ENCODE assay signal across 9 mouse cellular contexts in genomic region chr6:93026068-93027022, GRCm38 (mm10).
A peak's percentile ranks its signal among the peaks of the same experiment; 100 is the strongest.
DNase-seq lines count a peak whose midpoint lies in the region; ATAC-seq and TF ChIP-seq lines count a peak whose summit lies in the region.
"Had no signal": no experiment of that assay in that cellular context is flagged by ENCODE, and none has a peak within 500 bp of the region (broad histone marks: within the 10 kb centered on the region; RNA-seq: fewer than 3 reads in every experiment).

No protein-coding gene starts in this region.

- 0 out of 2 replicates have a peak overlapping the region, but pooled peaks have one; percentile 2 for H3K27ac ChIP-seq in hindbrain, embryonic 13.5 days
- no peak overlapping the region for H3K27ac ChIP-seq in hindbrain, embryonic 12.5 days
- H3K27ac ChIP-seq in heart, postnatal 0 days (ENCODE audit: low read depth) = no peak overlapping the region

- WGBS in hindbrain, embryonic 13.5 days = 73% methylated on average over 9 of the region's 9 CpGs
- 77% methylated on average over 9 of the region's 9 CpGs for WGBS in hindbrain, embryonic 12.5 days
- 44% methylated on average over 9 of the region's 9 CpGs for WGBS in heart, postnatal 0 days

- DNase-seq in adrenal gland, postnatal 14 days = peak; percentile 60
- peak; percentile 38 for DNase-seq in heart, postnatal 0 days (ENCODE audit: low spot score)
- peak; percentile 88 for DNase-seq in lung, postnatal 10 days
- no peak for DNase-seq in embryo, embryonic 11 days
- no peak for DNase-seq in right cerebral cortex, adult 2 months (ENCODE audit: low spot score in 2 of 2)
- no peak for DNase-seq in thymus, postnatal 0 days (ENCODE audit: low spot score)
- DNase-seq: cerebellum, adult 11-12 months had no signal

- no peak overlapping the region for H3K4me2 ChIP-seq in hindbrain, embryonic 13.5 days
- no peak overlapping the region for H3K4me2 ChIP-seq in hindbrain, embryonic 12.5 days (replicated peaks)
- H3K4me2 ChIP-seq in heart, postnatal 0 days (ENCODE audit: low read depth, low read length) = no peak overlapping the region

- no peaks in the 10 kb centered on the region for H3K36me3 ChIP-seq in hindbrain, embryonic 13.5 days
- no peaks in the 10 kb centered on the region for H3K36me3 ChIP-seq in hindbrain, embryonic 12.5 days
- H3K36me3 ChIP-seq in heart, postnatal 0 days (replicated peaks; ENCODE audit: control insufficient read depth, insufficient read depth, low read length) = no peaks in the 10 kb centered on the region

- no peaks in the 10 kb centered on the region for H3K9me3 ChIP-seq in hindbrain, embryonic 13.5 days
- H3K9me3 ChIP-seq in hindbrain, embryonic 12.5 days (replicated peaks) = no peaks in the 10 kb centered on the region
- no peaks in the 10 kb centered on the region for H3K9me3 ChIP-seq in heart, postnatal 0 days (replicated peaks; ENCODE audit: control insufficient read depth, low read length)

- no peak overlapping the region for H3K4me3 ChIP-seq in hindbrain, embryonic 13.5 days
- no peak overlapping the region for H3K4me3 ChIP-seq in hindbrain, embryonic 12.5 days
- H3K4me3 ChIP-seq in heart, postnatal 0 days (ENCODE audit: low read depth, low read length) = no peak overlapping the region

- H3K9ac ChIP-seq in hindbrain, embryonic 13.5 days = no peak overlapping the region
- no peak overlapping the region for H3K9ac ChIP-seq in hindbrain, embryonic 12.5 days
- no peak overlapping the region for H3K9ac ChIP-seq in heart, postnatal 0 days (replicated peaks; ENCODE audit: low read depth, low read length)

- H3K4me1 ChIP-seq in hindbrain, embryonic 13.5 days (replicated peaks) = peaks cover 16% of the 10 kb centered on the region
- H3K4me1 ChIP-seq in hindbrain, embryonic 12.5 days = no peaks in the 10 kb centered on the region
- H3K4me1 ChIP-seq in heart, postnatal 0 days (ENCODE audit: control insufficient read depth, insufficient read depth) = peaks cover 13% of the 10 kb centered on the region; the same call in 1 of the 2 replicates

- TF ChIP-seq EP300 in heart, postnatal 0 days (IDR thresholded peaks at IDR 0.05; ENCODE audit: low read depth) = no peak

- no peak for ATAC-seq in hindbrain, embryonic 13.5 days (ENCODE audit: low FRiP score)
- ATAC-seq in hindbrain, embryonic 12.5 days (ENCODE audit: low FRiP score) = no peak
- ATAC-seq in heart, postnatal 0 days (ENCODE audit: insufficient read depth, low read depth) = no peak

- no peaks in the 10 kb centered on the region for H3K27me3 ChIP-seq in hindbrain, embryonic 13.5 days
- H3K27me3 ChIP-seq in hindbrain, embryonic 12.5 days = no peaks in the 10 kb centered on the region
- H3K27me3 ChIP-seq in heart, postnatal 0 days (ENCODE audit: control insufficient read depth, insufficient read depth, low read length) = no peaks in the 10 kb centered on the region

- TF ChIP-seq CTCF in heart, postnatal 0 days (IDR thresholded peaks at IDR 0.05; ENCODE audit: low read depth) = no peak

Comparison
In these comparisons a context has a peak if more than half of its experiments do, and no peak if none do; other contexts are left out.
1. DNase-seq: peak in adrenal gland, postnatal 14 days (single experiment), heart, postnatal 0 days (single experiment) and lung, postnatal 10 days (single experiment); none in embryo, embryonic 11 days (single experiment), right cerebral cortex, adult 2 months (0 of 2) and thymus, postnatal 0 days (single experiment).